Mouse (Mus musculus): ENCODE measurements around the gene Cd59b. TPM values are rescaled to one million over a fixed set of nuclear protein-coding genes. Genes with fewer than 3 reads are reported as not detected.
"Not testable (repeated sequence)": the region's sequence is repeated elsewhere in the genome, so short reads cannot be mapped to it uniquely, and the experiment has no call there.

Gene Cd59b
- total and polyA plus RNA-seq, 2 experiments = 17.7 to 20.7 TPM

- Histone ChIP-seq H3K79me2 (ENCODE audit: control insufficient read depth, insufficient read depth, low read length) (no peaks in the 10 kb centered on the region), H3K27ac (replicated peaks; ENCODE audit: insufficient read depth, low read depth, low read length) (no peak overlapping the region), H3K27me3 (ENCODE audit: control insufficient read depth, insufficient read depth, low read length) (no peaks in the 10 kb centered on the region), H3K4me1 (ENCODE audit: control insufficient read depth, insufficient read depth, low read length) (peaks cover 12% of the 10 kb centered on the region), H3K9ac (ENCODE audit: low read depth, low read length) (no peak overlapping the region), H3K4me3 (ENCODE audit: insufficient read depth, low read depth, low read length) (no peak overlapping the region), H3K36me3 (ENCODE audit: control insufficient read depth, insufficient read depth, low read length) (no peaks in the 10 kb centered on the region; the same call in 1 of the 2 replicates)
- DNase-seq (ENCODE audit: extremely low read depth, low read depth, low spot score) = peak; percentile 41
- TF ChIP-seq CTCF (IDR thresholded peaks at IDR 0.05; ENCODE audit: low read depth, low read length) = no peak
- no peak for TF ChIP-seq POLR2A (IDR thresholded peaks at IDR 0.05; ENCODE audit: extremely low read depth, insufficient read depth, low read length)
- 50% methylated on average over 3 of the region's 3 CpGs for WGBS
These were observed 45.2 kb downstream of the Cd59b start for GRCm38 (mm10) chr2:104114898-104115297.

- H3K27me3 ChIP-seq (ENCODE audit: control insufficient read depth, insufficient read depth, low read length); H3K9ac ChIP-seq (ENCODE audit: low read depth, low read length); H3K79me2 ChIP-seq (ENCODE audit: control insufficient read depth, insufficient read depth, low read length); DNase-seq (ENCODE audit: extremely low read depth, low read depth, low spot score); H3K27ac ChIP-seq (replicated peaks; ENCODE audit: insufficient read depth, low read depth, low read length); H3K4me3 ChIP-seq (ENCODE audit: insufficient read depth, low read depth, low read length); H3K36me3 ChIP-seq (ENCODE audit: control insufficient read depth, insufficient read depth, low read length): not testable (repeated sequence)
- peaks cover 16% of the 10 kb centered on the region for H3K4me1 ChIP-seq (ENCODE audit: control insufficient read depth, insufficient read depth, low read length)
These were observed 47.5 kb downstream of the Cd59b start for GRCm38 (mm10) chr2:104117173-104117572.

- Histone ChIP-seq H3K4me1 (ENCODE audit: control insufficient read depth, insufficient read depth, low read length) (peaks cover 9% of the 10 kb centered on the region), H3K36me3 (ENCODE audit: control insufficient read depth, insufficient read depth, low read length) (no peaks in the 10 kb centered on the region; the same call in 1 of the 2 replicates), H3K4me3 (ENCODE audit: insufficient read depth, low read depth, low read length) (no peak overlapping the region), H3K79me2 (ENCODE audit: control insufficient read depth, insufficient read depth, low read length) (no peaks in the 10 kb centered on the region), H3K9ac (ENCODE audit: low read depth, low read length) (no peak overlapping the region), H3K27ac (replicated peaks; ENCODE audit: insufficient read depth, low read depth, low read length) (no peak overlapping the region), H3K27me3 (ENCODE audit: control insufficient read depth, insufficient read depth, low read length) (no peaks in the 10 kb centered on the region)
- TF ChIP-seq CTCF (IDR thresholded peaks at IDR 0.05; ENCODE audit: low read depth, low read length) = no peak
- no peak for TF ChIP-seq POLR2A (IDR thresholded peaks at IDR 0.05; ENCODE audit: extremely low read depth, insufficient read depth, low read length)
- WGBS = 98% methylated on average over 1 of the region's 1 CpGs
- no peak for DNase-seq (ENCODE audit: extremely low read depth, low read depth, low spot score)
These were observed 49.4 kb downstream of the Cd59b start for GRCm38 (mm10) chr2:104119097-104119496.

GRCm38 (mm10) chr2:104120312-104120711 is 50.7 kb downstream of the Cd59b start:
- no peak for DNase-seq (ENCODE audit: extremely low read depth, low read depth, low spot score)
- Histone ChIP-seq H3K27ac (replicated peaks; ENCODE audit: insufficient read depth, low read depth, low read length) (no peak overlapping the region), H3K4me3 (ENCODE audit: insufficient read depth, low read depth, low read length) (no peak overlapping the region), H3K36me3 (ENCODE audit: control insufficient read depth, insufficient read depth, low read length) (no peaks in the 10 kb centered on the region; the same call in 1 of the 2 replicates), H3K79me2 (ENCODE audit: control insufficient read depth, insufficient read depth, low read length) (no peaks in the 10 kb centered on the region), H3K27me3 (ENCODE audit: control insufficient read depth, insufficient read depth, low read length) (no peaks in the 10 kb centered on the region), H3K4me1 (ENCODE audit: control insufficient read depth, insufficient read depth, low read length) (peaks cover 9% of the 10 kb centered on the region), H3K9ac (ENCODE audit: low read depth, low read length) (no peak overlapping the region)
- TF ChIP-seq CTCF (IDR thresholded peaks at IDR 0.05; ENCODE audit: low read depth, low read length) (peak; percentile 45), POLR2A (IDR thresholded peaks at IDR 0.05; ENCODE audit: extremely low read depth, insufficient read depth, low read length) (no peak)
- WGBS = 80% methylated on average over 6 of the region's 6 CpGs

- Histone ChIP-seq H3K4me3 (ENCODE audit: insufficient read depth, low read depth, low read length) (no peak overlapping the region), H3K27me3 (ENCODE audit: control insufficient read depth, insufficient read depth, low read length) (no peaks in the 10 kb centered on the region), H3K4me1 (ENCODE audit: control insufficient read depth, insufficient read depth, low read length) (peaks cover 9% of the 10 kb centered on the region), H3K79me2 (ENCODE audit: control insufficient read depth, insufficient read depth, low read length) (no peaks in the 10 kb centered on the region), H3K36me3 (ENCODE audit: control insufficient read depth, insufficient read depth, low read length) (no peaks in the 10 kb centered on the region; the same call in 1 of the 2 replicates), H3K9ac (ENCODE audit: low read depth, low read length) (no peak overlapping the region), H3K27ac (replicated peaks; ENCODE audit: insufficient read depth, low read depth, low read length) (peak overlapping the region; percentile 46)
- peak; percentile 38 for DNase-seq (ENCODE audit: extremely low read depth, low read depth, low spot score)
- 39% methylated on average over 8 of the region's 8 CpGs for WGBS
- TF ChIP-seq POLR2A (IDR thresholded peaks at IDR 0.05; ENCODE audit: extremely low read depth, insufficient read depth, low read length) (no peak), CTCF (IDR thresholded peaks at IDR 0.05; ENCODE audit: low read depth, low read length) (no peak)
These were observed 52.2 kb downstream of the Cd59b start for GRCm38 (mm10) chr2:104121681-104122504.
